Mouse (Mus musculus) lung, postnatal 0 days (tissue): ENCODE measurements around the gene Dhx16.

Experiments
- CTCF ChIP-seq: IDR thresholded peaks from 2 replicates; pipeline ENCODE4 v1.5.1; 2016; ENCODE audit warnings: antibody characterized with exemption, mild to moderate bottlenecking
- EP300 ChIP-seq: IDR thresholded peaks from 2 replicates; pipeline ENCODE4 v1.6.1; 2016; ENCODE audit warnings: antibody characterized with exemption, mild to moderate bottlenecking, control low read depth

DNA sequence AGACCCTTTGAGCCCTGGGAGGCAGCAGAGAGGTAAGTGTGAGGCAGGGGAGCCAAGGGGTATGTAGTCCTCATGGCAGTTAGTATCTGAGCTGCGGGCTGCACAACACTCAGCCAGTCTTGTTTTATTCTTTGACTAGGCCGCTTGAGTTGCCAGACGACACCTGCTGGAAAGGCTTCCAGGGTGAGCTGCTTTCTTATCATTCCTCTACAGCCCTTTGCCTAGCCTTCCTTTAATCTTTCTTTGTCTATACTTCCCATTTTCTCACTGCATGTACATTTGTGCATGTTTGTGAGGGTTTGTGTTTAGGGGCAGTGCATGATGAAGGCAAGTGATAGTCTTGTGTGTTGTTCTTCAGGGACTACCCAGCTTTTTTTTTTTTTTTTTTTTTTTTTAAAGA, 28.6 kb upstream of the Dhx16 start:
- TF ChIP-seq CTCF (no peak), EP300 (no peak)
